Mouse (Mus musculus): ENCODE results near the gene Itga9.

The Itga9 gene

DNA sequence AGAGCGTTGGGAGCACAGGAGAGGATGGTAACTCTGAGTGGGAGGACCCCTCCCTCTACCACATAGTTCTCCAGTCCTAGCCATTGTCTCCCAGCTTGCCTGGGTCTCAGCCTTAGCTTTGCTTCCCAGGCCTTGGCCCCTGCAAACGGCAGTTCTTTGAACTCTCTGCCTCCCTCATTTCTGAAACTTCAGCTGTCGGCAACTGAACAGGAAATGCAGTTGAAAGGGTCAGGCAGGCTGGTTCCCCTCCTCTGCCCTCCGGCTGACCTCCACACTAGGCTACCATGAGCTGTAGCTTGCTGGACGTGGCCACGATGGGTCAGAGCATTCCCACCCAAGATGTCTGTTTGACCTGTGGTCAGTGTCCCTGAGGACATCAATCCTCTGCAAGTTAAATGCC lies 48.5 kb downstream of the Itga9 start:
- DNase-seq (ENCODE audit: low spot score), result no peak

DNA sequence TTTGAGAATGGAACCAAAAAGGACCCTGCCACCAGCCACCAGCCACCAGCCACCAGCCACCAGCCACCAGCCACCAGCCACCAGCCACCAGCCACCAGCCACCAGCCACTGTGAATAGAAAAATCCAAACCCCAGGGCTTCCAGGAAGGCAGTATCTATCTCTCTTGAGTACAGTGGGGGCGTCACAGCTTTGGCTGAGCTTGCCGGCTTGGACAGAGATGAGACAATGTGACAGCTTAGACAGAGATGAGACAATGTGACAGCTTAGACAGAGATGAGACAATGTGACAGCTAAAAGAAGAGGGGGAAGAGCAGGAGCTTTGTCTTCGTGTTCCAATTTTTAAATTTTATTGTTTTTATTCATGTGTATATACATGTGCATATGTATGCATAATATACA lies 49.2 kb downstream of the Itga9 start:
- DNase-seq (ENCODE audit: low spot score), result no peak

GRCm38 (mm10) chr9:118658159-118658558 lies 51.7 kb downstream of the Itga9 start:
- DNase-seq (ENCODE audit: low spot score), result peak; percentile 49

GRCm38 (mm10) chr9:118659809-118660208 lies 53.3 kb downstream of the Itga9 start:
- no peak for DNase-seq (ENCODE audit: low spot score)

DNA sequence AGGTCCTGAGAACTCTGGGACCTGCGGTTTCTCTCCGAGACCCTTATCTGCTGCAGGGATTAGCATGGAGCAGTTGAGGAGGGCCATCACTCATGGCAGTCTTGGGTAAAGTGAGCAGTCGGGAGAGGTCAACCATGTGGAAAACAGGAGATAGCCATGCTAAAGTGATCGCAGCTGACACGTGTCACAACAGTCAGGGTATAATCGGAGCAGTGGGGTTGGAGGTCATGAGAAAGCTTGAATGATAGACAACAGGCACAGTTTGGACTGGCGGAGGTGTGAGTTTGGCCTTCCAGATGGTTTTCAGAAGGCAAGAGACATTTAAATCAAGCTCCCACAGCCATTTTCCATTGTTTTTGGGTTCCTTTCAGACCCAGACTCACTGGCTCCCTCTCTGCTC lies 53.8 kb downstream of the Itga9 start:
- DNase-seq (ENCODE audit: low spot score), result no peak

GRCm38 (mm10) chr9:118662026-118662425 lies 55.5 kb downstream of the Itga9 start:
- DNase-seq (ENCODE audit: low spot score), result no peak

GRCm38 (mm10) chr9:118662476-118662875 lies 56.0 kb downstream of the Itga9 start:
- no peak for DNase-seq (ENCODE audit: low spot score)

DNA sequence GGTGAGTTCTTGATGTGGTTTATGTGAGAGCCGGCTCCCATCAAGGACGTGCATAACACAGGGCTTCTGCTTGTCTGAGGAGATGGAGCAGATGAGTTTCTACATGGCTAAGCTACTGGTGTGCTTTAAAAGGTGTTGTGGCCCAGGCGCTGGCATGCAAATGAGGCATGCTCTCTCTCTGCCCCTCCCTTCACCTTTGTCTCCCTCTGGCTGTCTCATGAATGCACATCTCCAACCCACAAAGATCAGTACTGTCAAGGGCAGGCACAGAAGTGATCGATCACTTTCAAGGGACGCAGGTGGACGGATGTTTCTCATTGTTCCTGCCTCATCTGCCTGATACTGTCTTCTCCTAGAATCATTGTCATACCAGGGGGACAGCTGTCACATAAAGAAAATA lies 57.4 kb downstream of the Itga9 start:
- no peak for DNase-seq (ENCODE audit: low spot score)

- no peak for DNase-seq (ENCODE audit: low spot score)
Measured at GRCm38 (mm10) chr9:118666069-118666468, 59.6 kb downstream of the Itga9 start.

GRCm38 (mm10) chr9:118669696-118670095 lies 63.2 kb downstream of the Itga9 start:
- DNase-seq (ENCODE audit: low spot score), result no peak

GRCm38 (mm10) chr9:118674277-118674676 lies 67.8 kb downstream of the Itga9 start:
- DNase-seq (ENCODE audit: low spot score), result no peak

DNA sequence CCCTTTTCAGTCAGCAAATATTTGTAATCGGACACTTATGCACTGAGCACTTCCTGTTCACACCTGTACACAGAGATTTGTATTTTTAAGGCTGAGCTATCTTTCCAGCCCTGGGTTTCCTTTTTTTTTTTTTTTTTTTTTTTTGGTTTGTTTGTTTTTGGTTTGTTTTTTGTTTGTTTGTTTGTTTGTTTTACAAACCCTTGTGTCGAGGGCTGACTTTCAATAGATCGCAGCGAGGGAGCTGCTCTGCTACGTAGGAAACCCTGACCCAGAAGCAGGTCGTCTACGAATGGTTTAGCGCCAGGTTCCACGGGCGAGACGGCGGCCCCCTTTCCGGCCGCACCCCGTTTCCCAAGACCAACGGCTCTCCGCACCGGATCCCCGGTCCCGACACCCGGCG lies 68.3 kb downstream of the Itga9 start:
- DNase-seq (ENCODE audit: low spot score), result no peak

GRCm38 (mm10) chr9:118675573-118676170 lies 69.2 kb downstream of the Itga9 start:
- no peak for DNase-seq (ENCODE audit: low spot score)

DNA sequence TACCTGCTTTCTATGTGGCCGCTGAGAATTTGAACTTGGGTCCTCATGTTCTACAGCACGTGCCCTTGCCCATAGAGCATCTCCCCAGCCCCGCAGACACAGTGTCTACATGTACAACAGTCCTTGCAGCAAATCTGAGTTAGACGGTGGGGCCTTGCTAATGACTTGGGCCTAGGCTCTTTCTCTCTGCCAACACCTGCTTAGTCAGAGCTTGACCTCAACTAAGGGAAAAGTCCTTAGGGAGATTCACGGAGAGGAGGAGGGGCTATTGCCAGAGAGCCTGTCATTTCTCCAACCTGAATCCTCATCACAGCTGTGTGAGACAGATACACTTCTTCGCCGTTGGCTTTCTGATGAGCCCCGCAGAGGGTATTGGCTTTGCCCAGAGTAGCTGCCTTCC lies 70.2 kb downstream of the Itga9 start:
- no peak for DNase-seq (ENCODE audit: low spot score)

DNA sequence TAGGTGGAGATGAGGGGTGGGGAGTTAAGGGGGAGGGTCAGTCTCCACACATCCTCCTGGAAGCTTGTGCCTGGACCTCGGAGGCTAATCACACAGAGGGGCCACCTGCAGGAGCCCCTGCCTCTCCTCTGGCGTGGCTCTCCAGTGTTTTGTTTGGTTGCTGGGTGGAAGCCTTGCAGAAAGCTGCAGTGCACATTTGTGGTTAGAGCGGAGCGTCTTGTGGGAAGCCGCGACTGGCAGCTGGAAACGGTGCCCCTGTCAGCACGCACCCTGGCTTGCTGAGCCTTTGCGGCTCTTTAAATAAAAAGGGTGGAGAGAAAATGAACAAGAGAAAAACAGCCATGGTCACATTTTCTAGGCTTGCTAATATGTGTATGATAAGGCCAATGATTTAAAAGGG lies 70.9 kb downstream of the Itga9 start:
- no peak for DNase-seq (ENCODE audit: low spot score)

- DNase-seq (ENCODE audit: low spot score), result no peak
Measured at GRCm38 (mm10) chr9:118678020-118678750, 71.7 kb downstream of the Itga9 start.

GRCm38 (mm10) chr9:118678759-118679158 lies 72.3 kb downstream of the Itga9 start:
- no peak for DNase-seq (ENCODE audit: low spot score)

- DNase-seq (ENCODE audit: low spot score), result no peak
Measured at GRCm38 (mm10) chr9:118681506-118681905, 75.0 kb downstream of the Itga9 start.

GRCm38 (mm10) chr9:118682154-118682553 lies 75.7 kb downstream of the Itga9 start:
- DNase-seq (ENCODE audit: low spot score), result no peak

GRCm38 (mm10) chr9:118683507-118683906 lies 77.0 kb downstream of the Itga9 start:
- DNase-seq (ENCODE audit: low spot score), result no peak

- DNase-seq (ENCODE audit: low spot score), result no peak
Measured at GRCm38 (mm10) chr9:118684343-118684742, 77.9 kb downstream of the Itga9 start.

- no peak for DNase-seq (ENCODE audit: low spot score)
Measured at GRCm38 (mm10) chr9:118686166-118686961, 79.9 kb downstream of the Itga9 start.

DNA sequence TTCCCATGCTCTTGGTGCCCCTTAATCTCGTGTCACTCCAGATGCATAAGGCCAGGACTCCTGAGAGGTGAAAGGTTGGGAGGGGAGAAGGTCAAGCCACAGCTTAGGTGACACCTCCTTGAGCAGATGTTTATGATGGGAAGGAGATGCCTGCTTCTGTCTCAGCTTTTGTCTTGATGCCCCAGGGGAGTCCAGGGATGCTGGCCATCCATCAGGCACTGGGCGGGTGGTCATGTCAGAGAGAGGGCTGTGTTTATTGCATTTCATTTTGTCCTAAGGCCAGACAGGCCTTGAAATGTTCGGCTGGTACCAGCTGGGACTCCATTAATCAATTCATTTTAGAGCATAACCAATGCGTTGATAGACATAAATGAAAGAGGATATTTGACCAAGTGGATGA lies 81.8 kb downstream of the Itga9 start:
- DNase-seq (ENCODE audit: low spot score), result no peak

All from layer of hippocampus, adult 9-10 months (tissue).